Mouse (Mus musculus) liver, embryonic 14.5 days (tissue): ENCODE measurements around the gene Fam124a. TPM values are rescaled to one million over a fixed set of nuclear protein-coding genes. Genes with fewer than 3 reads are reported as not detected.

ENCODE experiments used
- ATAC-seq: fragments of 200-750 bp; cut with Nextera tagmentation; 2 replicates; pipeline ENCODE4 v1.8.0; 2017; ENCODE audit warnings: moderate number of reproducible peaks, mild to moderate bottlenecking, moderate library complexity; ENCODE audit not compliant: insufficient read depth
- DNase-seq, 3 experiments: peaks; one replicate each; pipeline ENCODE4 v3.0.0-alpha.2; 2012 to 2013; ENCODE audit warnings: low read depth in 3 of 3, low spot score in 3 of 3
- H3K27ac ChIP-seq: fragments of 300-500 bp; sonication (generic); 2 replicates; pipeline ENCODE4 v1.5.1; 2014; ENCODE audit warnings: moderate library complexity, mild to moderate bottlenecking, control low read depth, inconsistent platforms
- H3K27me3 ChIP-seq: fragments of 300-500 bp; sonication (generic); 2 replicates; pipeline ENCODE4 v1.6.1; 2014; ENCODE audit warnings: mild to moderate bottlenecking, low read length, moderate library complexity; ENCODE audit not compliant: control insufficient read depth, insufficient read depth
- H3K36me3 ChIP-seq: fragments of 300-500 bp; sonication (generic); replicated peaks from 2 replicates; pipeline ENCODE4 v1.6.1; 2014; ENCODE audit warnings: low read depth; ENCODE audit not compliant: control insufficient read depth, insufficient read depth
- H3K4me1 ChIP-seq, 2 experiments: fragments of 200-500 bp in 1 of 2; fragments of 300-500 bp in 1 of 2; sonication (generic) in 1 of 2; replicated peaks; 2 replicates each; pipeline ENCODE4 v1.6.1; 2012 to 2014; ENCODE audit warnings: antibody characterized with exemption in 1 of 2, inconsistent platforms in 1 of 2, low read length in 1 of 2; ENCODE audit not compliant: control insufficient read depth in 2 of 2, insufficient read depth in 2 of 2
- H3K4me2 ChIP-seq: fragments of 300-500 bp; sonication (generic); 2 replicates; pipeline ENCODE4 v1.6.1; 2014; ENCODE audit warnings: low read depth, mild to moderate bottlenecking, control low read depth, moderate library complexity
- H3K4me3 ChIP-seq, 2 experiments: fragments of 200-500 bp in 1 of 2; fragments of 300-500 bp in 1 of 2; sonication (generic) in 1 of 2; 2 replicates each; pipeline ENCODE4 v1.5.1; 2012 to 2014; ENCODE audit warnings: low read depth in 2 of 2, low read length in 2 of 2, mild to moderate bottlenecking in 2 of 2, control low read depth in 1 of 2, inconsistent platforms in 1 of 2, moderate library complexity in 1 of 2; ENCODE audit not compliant: insufficient read depth in 1 of 2
- H3K9ac ChIP-seq: fragments of 300-500 bp; sonication (generic); replicated peaks from 2 replicates; pipeline ENCODE4 v1.6.1; 2014; ENCODE audit warnings: mild to moderate bottlenecking, control low read depth, moderate library complexity
- H3K9me3 ChIP-seq: fragments of 300-500 bp; sonication (generic); 2 replicates; pipeline ENCODE4 v1.6.1; 2016; ENCODE audit warnings: low read length, mixed read lengths; ENCODE audit not compliant: control insufficient read depth
- CTCF ChIP-seq: IDR thresholded peaks from 2 replicates; pipeline ENCODE4 v1.5.1; 2016; ENCODE audit warnings: antibody characterized with exemption, low read depth, control low read depth
- EP300 ChIP-seq: IDR thresholded peaks from 2 replicates; pipeline ENCODE4 v1.6.1; 2016; ENCODE audit warnings: antibody characterized with exemption, low read depth
- WGBS: fragments of 180-500 bp; shearing (Covaris S2); extraction: QIAGEN DNeasy Blood & Tissue Kit; methylation state at CpG from one replicate; pipeline ENCODE4 v1.1.7; 2014; ENCODE audit not compliant: insufficient replicate concordance; 5-methylcytosine and 5-hydroxymethylcytosine counted together
- polyA plus RNA-seq, 2 experiments: library from polyadenylated mRNA; depleted of rRNA in 1 of 2; stranded (reverse) in 1 of 2; unstranded in 1 of 2; fragments of >200 nt; fragmentation: Nextera tagmentation in 1 of 2; extraction: Ambion mirVana in 1 of 2; gene quantifications; 2 replicates each; pipeline versions ENCODE4 v1.2.1 to v1.2.3; 2012 to 2014

The Fam124a gene
- polyA plus RNA-seq, 2 experiments = 1.4 to 1.8 TPM

DNA sequence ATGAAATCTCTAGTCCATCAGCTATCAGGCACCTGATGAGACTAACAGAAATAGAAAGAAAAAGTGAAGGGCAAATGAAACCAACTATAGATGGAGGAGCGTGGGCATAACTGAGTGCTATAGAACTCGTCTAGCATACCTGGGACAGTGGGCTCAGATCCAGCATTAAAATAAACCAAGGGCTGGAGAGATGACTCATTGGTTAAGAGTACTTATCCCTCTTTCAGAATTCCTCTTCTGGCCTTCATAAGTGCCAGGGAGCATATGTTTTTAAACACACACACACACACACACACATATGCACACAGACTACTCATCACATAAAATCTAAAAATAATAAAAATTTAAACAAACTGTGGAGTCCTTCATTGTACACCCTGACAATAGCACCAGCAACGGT lies 54.4 kb downstream of the Fam124a start:
- no peak overlapping the region for H3K4me3 ChIP-seq
- WGBS = 51% methylated on average over 3 of the region's 3 CpGs
- no peak overlapping the region for H3K4me2 ChIP-seq
- ATAC-seq (no peak), DNase-seq (no peak)
- no peaks in the 10 kb centered on the region for H3K36me3 ChIP-seq
- no peaks in the 10 kb centered on the region for H3K9me3 ChIP-seq
- no peaks in the 10 kb centered on the region for H3K27me3 ChIP-seq
- no peak overlapping the region for H3K27ac ChIP-seq
- H3K4me1 ChIP-seq = no peaks in the 10 kb centered on the region
- H3K9ac ChIP-seq = no peak overlapping the region
- TF ChIP-seq CTCF = no peak
- TF ChIP-seq EP300 = no peak

DNA sequence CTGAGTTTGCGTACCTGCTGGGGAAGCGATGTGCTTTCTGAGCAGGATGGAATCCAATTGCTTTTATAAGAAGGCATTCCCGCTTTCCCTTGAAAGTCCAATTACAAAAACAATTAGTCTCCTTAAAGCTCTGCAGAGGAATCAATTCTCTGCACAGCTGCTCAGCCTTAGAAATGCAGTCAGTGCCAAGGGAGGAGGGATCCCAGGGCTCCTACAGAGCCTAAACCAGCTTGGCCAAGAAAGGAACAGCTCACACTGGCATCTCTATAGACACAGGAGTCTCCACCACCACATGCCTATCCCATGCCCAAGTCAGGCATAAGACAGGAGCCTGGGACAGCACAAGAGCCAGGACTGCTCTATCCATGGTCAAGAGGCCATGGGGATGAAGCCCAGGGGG lies 66.9 kb downstream of the Fam124a start:
- no peak overlapping the region for H3K4me3 ChIP-seq
- TF ChIP-seq CTCF (no peak), EP300 (no peak)
- H3K36me3 ChIP-seq = no peaks in the 10 kb centered on the region
- H3K27me3 ChIP-seq = no peaks in the 10 kb centered on the region
- DNase-seq (no peak), ATAC-seq (no peak)
- 76% methylated on average over 3 of the region's 3 CpGs for WGBS
- H3K4me2 ChIP-seq = no peak overlapping the region
- H3K27ac ChIP-seq = no peak overlapping the region
- H3K4me1 ChIP-seq = no peaks in the 10 kb centered on the region
- no peak overlapping the region for H3K9ac ChIP-seq
- H3K9me3 ChIP-seq = no peaks in the 10 kb centered on the region

DNA sequence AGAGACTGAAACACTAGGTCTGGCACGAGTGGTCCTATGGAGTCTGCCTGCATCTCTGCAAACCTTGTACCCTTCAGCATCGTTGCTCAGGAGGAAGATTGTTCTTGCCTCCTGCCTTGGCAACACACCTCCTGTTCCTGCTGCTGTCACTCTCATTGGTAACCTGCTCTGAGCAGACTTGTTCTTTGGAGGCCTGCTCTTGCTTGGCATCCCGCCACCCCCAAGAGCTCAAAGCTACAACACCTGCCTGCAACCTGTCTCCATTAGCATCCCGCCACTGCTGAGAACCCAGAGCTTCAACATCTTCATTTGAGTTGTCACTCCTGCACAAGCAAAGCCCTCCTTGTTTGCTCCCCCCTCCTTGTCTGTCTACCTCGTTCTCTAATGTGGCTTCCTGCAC lies 72.4 kb downstream of the Fam124a start:
- no peak for TF ChIP-seq EP300
- TF ChIP-seq CTCF = no peak
- WGBS = 56% methylated on average over 5 of the region's 5 CpGs

DNA sequence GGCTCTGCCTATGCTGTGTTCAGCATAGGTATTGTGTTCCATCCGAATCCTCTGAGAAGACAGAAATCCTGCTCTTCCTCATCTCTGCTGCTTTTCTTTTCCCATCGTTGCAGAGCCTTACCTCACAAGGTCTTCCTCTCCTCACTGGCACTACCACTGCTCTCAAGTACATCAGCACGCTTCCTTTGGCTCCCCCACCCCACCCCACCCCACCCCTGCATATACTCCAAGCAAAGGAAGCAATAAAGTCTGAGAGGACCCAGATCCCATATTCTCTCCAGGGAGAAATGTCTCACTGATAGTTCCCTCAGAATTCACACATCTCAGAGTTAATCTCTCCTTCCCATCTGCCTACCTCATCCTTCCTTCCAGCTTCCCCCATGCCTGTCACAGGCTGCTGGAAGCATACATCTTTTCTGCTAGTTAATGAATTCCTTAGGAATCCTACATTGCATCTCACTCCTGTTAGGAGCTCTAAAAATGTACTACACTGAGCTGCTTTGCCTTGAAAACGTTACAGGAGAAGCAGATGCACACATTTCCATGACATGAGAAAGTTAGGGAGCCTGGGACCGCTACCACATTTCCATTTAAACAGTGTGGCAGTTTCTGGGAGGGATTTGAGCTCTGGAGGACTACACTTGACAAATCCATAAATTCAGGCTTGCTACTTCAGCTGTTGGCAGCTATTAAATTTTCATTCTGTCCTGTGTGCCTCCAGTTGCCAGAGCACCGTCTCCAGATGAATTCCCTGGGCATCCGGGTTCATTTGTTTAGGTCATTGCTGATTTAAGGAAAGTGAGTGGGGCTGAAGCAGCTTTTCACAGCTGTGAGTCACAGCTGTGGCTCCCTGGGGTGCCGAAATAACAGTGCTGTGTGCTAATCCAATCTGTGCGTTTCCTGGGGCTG lies 82.2 kb downstream of the Fam124a start:
- DNase-seq (no peak), ATAC-seq (no peak)
- Histone ChIP-seq H3K4me2 (no peak overlapping the region), H3K9me3 (no peaks in the 10 kb centered on the region), H3K27me3 (no peaks in the 10 kb centered on the region), H3K9ac (no peak overlapping the region), H3K36me3 (no peaks in the 10 kb centered on the region), H3K27ac (no peak overlapping the region), H3K4me3 (no peak overlapping the region), H3K4me1 (no peaks in the 10 kb centered on the region)
- 24% methylated on average over 9 of the region's 9 CpGs for WGBS
- TF ChIP-seq CTCF = no peak
- TF ChIP-seq EP300 = no peak

More for the DNA sequence above, 72.4 kb downstream of the Fam124a start:
- no peak overlapping the region for H3K9ac ChIP-seq
- H3K4me3 ChIP-seq = no peak overlapping the region
- H3K27me3 ChIP-seq = no peaks in the 10 kb centered on the region
- H3K27ac ChIP-seq = no peak overlapping the region
- ATAC-seq (no peak), DNase-seq (no peak)
- no peaks in the 10 kb centered on the region for H3K9me3 ChIP-seq
- H3K4me1 ChIP-seq = no peaks in the 10 kb centered on the region
- no peaks in the 10 kb centered on the region for H3K36me3 ChIP-seq
- H3K4me2 ChIP-seq = no peak overlapping the region

DNA sequence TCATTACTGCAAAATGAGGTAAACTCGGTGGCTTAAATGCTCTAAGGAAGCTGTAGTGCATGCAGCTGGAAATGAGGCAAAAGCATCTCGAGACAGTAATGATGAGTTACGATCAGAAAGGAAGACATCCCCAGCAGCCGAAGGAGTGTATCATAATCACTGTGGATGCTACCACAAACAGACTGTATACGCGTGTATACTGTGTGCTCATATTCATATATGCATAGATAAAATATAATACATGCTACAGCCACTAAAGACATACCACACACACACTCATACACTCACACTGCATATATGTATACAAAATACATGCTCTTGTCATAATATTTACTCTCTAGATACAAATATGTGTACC lies 82.8 kb downstream of the Fam124a start:
- Histone ChIP-seq H3K4me2 (no peak overlapping the region), H3K27ac (no peak overlapping the region), H3K27me3 (no peaks in the 10 kb centered on the region), H3K9me3 (no peaks in the 10 kb centered on the region), H3K4me3 (no peak overlapping the region), H3K9ac (no peak overlapping the region), H3K36me3 (no peaks in the 10 kb centered on the region), H3K4me1 (no peaks in the 10 kb centered on the region)
- DNase-seq (no peak), ATAC-seq (no peak)
- 57% methylated on average over 6 of the region's 6 CpGs for WGBS
- no peak for TF ChIP-seq EP300
- TF ChIP-seq CTCF = no peak
